Mouse (Mus musculus): Measurements from ENCODE around the gene Zpld1.

DNA sequence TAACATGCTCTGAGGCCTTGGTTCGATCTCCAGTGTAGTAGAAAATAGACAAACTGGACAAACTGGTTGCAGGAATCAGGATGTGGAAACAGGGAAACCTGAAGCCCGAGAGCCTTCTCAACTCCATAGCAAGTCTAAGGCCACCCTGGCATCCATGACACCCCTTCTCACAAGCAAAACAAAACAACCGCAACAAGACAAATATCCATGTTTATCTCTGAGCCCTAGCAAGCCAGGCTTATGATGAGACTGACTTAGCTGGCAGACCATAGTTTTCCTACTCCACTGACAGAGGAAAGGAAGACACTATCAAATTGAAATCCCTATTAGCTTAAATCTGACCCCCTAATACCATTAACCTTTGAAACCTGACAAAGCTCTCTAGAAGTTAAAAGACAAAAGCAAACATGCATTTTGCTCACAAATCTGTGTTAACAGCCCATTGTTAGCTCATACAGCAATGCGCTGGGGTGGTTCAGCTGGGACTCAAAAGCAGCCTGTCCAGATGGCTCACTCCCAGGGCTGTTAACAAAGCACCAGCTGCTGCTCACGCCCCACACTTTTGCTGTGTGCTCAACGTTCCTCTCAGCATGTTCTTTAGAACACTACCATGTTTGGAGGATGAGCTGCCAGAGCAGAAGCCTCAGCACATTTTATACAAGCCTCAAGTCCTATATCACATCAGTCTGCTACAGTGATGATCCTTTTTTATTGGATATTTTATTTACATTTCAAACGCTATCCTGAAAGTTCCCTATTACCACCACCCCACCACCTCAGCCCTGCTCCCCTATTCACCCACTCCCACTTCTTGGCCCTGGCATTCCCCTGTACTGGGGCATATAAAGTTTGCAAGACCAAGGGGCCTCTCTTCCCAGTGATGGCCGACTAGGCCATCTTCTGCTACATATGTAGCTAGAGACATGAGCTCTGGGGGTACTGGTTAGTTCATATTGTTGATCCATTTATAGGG lies 24.0 kb upstream of the Zpld1 start:
- TF ChIP-seq ZNF384 (IDR thresholded peaks at IDR 0.05; ENCODE audit: low read depth, low read length) (no peak), ZC3H11A (IDR thresholded peaks at IDR 0.05; ENCODE audit: borderline replicate concordance, low read depth, low read length) (no peak), MAFK (IDR thresholded peaks at IDR 0.05; ENCODE audit: insufficient read depth, low read depth, low read length) (no peak)
